In the genomic region with DNA sequence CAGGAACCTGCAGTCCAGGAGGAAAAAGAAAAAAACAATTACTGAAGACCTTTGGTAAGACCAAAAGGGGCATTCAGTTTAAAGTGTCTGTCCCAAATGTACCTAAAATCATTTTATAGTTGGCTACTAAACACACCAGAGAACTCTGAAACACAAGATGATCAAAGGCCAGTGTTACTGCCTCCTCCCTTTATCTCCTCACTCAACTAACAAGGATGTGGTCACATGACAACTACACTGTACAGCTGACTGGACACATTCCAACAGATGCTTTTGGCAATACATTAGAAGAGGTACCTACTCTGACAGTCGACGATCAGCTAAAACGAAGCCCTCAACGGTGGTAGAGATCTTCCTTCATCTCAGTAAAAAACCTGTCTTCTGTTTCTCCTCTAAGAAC, we compare ENCODE assay signal across 25 mouse cellular contexts.
DNase-seq lines count a peak whose midpoint lies in the region; ATAC-seq and TF ChIP-seq lines count a peak whose summit lies in the region.
"Had no signal": no experiment of that assay in that cellular context is flagged by ENCODE, and none has a peak within 500 bp of the region (broad histone marks: within the 10 kb centered on the region; RNA-seq: fewer than 3 reads in every experiment).

No protein-coding gene starts in this region.

- no peaks in the 10 kb centered on the region for H3K79me2 ChIP-seq in C2C12 (ENCODE audit: control insufficient read depth, insufficient read depth)

- H3K9me3 ChIP-seq in intestine, embryonic 16.5 days (ENCODE audit: control insufficient read depth, low read length), result no peaks in the 10 kb centered on the region
- no peaks in the 10 kb centered on the region for H3K9me3 ChIP-seq in intestine, embryonic 15.5 days
- H3K9me3 ChIP-seq in kidney, embryonic 14.5 days (ENCODE audit: control insufficient read depth, low read length), result no peaks in the 10 kb centered on the region
- H3K9me3 ChIP-seq: forebrain, embryonic 10.5 days; forebrain, embryonic 13.5 days; heart, embryonic 12.5 days; heart, embryonic 15.5 days; hindbrain, embryonic 10.5 days; hindbrain, embryonic 13.5 days had no signal

- WGBS in intestine, embryonic 16.5 days, result 70% methylated on average over 4 of the region's 4 CpGs
- WGBS in intestine, embryonic 15.5 days, result 84% methylated on average over 4 of the region's 4 CpGs
- WGBS in kidney, embryonic 14.5 days, result 74% methylated on average over 4 of the region's 4 CpGs

- no peaks in the 10 kb centered on the region for H3K4me1 ChIP-seq in intestine, embryonic 16.5 days (ENCODE audit: control insufficient read depth, insufficient read depth, low read length)
- no peaks in the 10 kb centered on the region for H3K4me1 ChIP-seq in intestine, embryonic 15.5 days (replicated peaks)
- H3K4me1 ChIP-seq in kidney, embryonic 14.5 days (ENCODE audit: control insufficient read depth, insufficient read depth, low read length), result no peaks in the 10 kb centered on the region
- H3K4me1 ChIP-seq: forebrain, embryonic 10.5 days; forebrain, embryonic 13.5 days; heart, embryonic 15.5 days; hindbrain, embryonic 10.5 days; hindbrain, embryonic 13.5 days had no signal

- ATAC-seq in intestine, embryonic 16.5 days, result 0 out of 2 replicates have a peak, but pooled peaks have one; percentile 31
- ATAC-seq in intestine, embryonic 15.5 days, result no peak
- ATAC-seq in kidney, embryonic 14.5 days (ENCODE audit: low FRiP score, low TSS enrichment), result 0 out of 2 replicates have a peak, but pooled peaks have one; percentile 9
- no peak for ATAC-seq in cerebellum, adult (ENCODE audit: insufficient number of reproducible peaks, low FRiP score, low TSS enrichment)
- ATAC-seq: activated CD4-positive, CD25-positive, alpha-beta regulatory T cell, adult 4 months; forebrain, embryonic 13.5 days; forebrain, embryonic 16.5 days had no signal

- no peak for DNase-seq in kidney, adult 8-10 months
- peak; percentile 28 for DNase-seq in kidney, postnatal 14 days
- DNase-seq in kidney, adult 11 months, result no peak
- DNase-seq: adrenal gland, adult 8-10 months; adrenal gland, postnatal 25 days; cerebellum, adult 18-20 months; cerebellum, adult 9-10 months; cerebellum, postnatal 14 days; gastrocnemius, postnatal 10 days; gastrocnemius, postnatal 36 days; heart, postnatal 10 days; heart, postnatal 36 days had no signal

- no peak overlapping the region for H3K9ac ChIP-seq in intestine, embryonic 16.5 days (ENCODE audit: low read depth, low read length)
- no peak overlapping the region for H3K9ac ChIP-seq in intestine, embryonic 15.5 days
- no peak overlapping the region for H3K9ac ChIP-seq in kidney, embryonic 14.5 days (ENCODE audit: low read depth, low read length)
- H3K9ac ChIP-seq: forebrain, embryonic 13.5 days; heart, embryonic 12.5 days; heart, embryonic 15.5 days; hindbrain, embryonic 13.5 days had no signal

- no peak overlapping the region for H3K4me2 ChIP-seq in intestine, embryonic 16.5 days (ENCODE audit: low read depth, low read length)
- no peak overlapping the region for H3K4me2 ChIP-seq in intestine, embryonic 15.5 days (replicated peaks)
- no peak overlapping the region for H3K4me2 ChIP-seq in kidney, embryonic 14.5 days (replicated peaks; ENCODE audit: low read depth, low read length)
- H3K4me2 ChIP-seq: forebrain, embryonic 13.5 days; heart, embryonic 12.5 days; heart, embryonic 15.5 days; hindbrain, embryonic 13.5 days had no signal

- H3K27me3 ChIP-seq in intestine, embryonic 16.5 days (replicated peaks; ENCODE audit: control insufficient read depth, insufficient read depth, low read length), result no peaks in the 10 kb centered on the region
- H3K27me3 ChIP-seq in intestine, embryonic 15.5 days (replicated peaks), result no peaks in the 10 kb centered on the region
- no peaks in the 10 kb centered on the region for H3K27me3 ChIP-seq in kidney, embryonic 14.5 days (ENCODE audit: control insufficient read depth, insufficient read depth, low read length)
- no peaks in the 10 kb centered on the region for H3K27me3 ChIP-seq in C2C12 (ENCODE audit: control insufficient read depth, insufficient read depth, insufficient read length)
- H3K27me3 ChIP-seq: forebrain, embryonic 13.5 days; heart, embryonic 12.5 days; heart, embryonic 15.5 days; hindbrain, embryonic 13.5 days had no signal

- H3K79me3 ChIP-seq in C2C12 (ENCODE audit: low read depth), result no peaks in the 10 kb centered on the region

- H3K4me3 ChIP-seq in intestine, embryonic 16.5 days (ENCODE audit: low read length), result no peak overlapping the region
- no peak overlapping the region for H3K4me3 ChIP-seq in intestine, embryonic 15.5 days (replicated peaks)
- H3K4me3 ChIP-seq in kidney, embryonic 14.5 days (ENCODE audit: low read length), result no peak overlapping the region
- no peak overlapping the region for H3K4me3 ChIP-seq in C2C12 (ENCODE audit: insufficient read depth, poor library complexity, severe bottlenecking)
- H3K4me3 ChIP-seq: forebrain, embryonic 10.5 days; forebrain, embryonic 13.5 days; heart, embryonic 12.5 days; heart, embryonic 15.5 days; hindbrain, embryonic 10.5 days; hindbrain, embryonic 13.5 days had no signal

- TF ChIP-seq CTCF in C2C12 (IDR thresholded peaks at IDR 0.05; ENCODE audit: control insufficient read depth, insufficient read depth, insufficient read length), result no peak

- no peak overlapping the region for H3ac ChIP-seq in C2C12 (ENCODE audit: control insufficient read depth, insufficient read length, low read depth)

- 0 out of 2 replicates have a peak, but pooled peaks cover 2% of the 10 kb centered on the region for H3K36me3 ChIP-seq in intestine, embryonic 16.5 days (ENCODE audit: control insufficient read depth, insufficient read depth, low read length)
- H3K36me3 ChIP-seq in intestine, embryonic 15.5 days, result peaks cover 11% of the 10 kb centered on the region
- peaks cover 78% of the 10 kb centered on the region for H3K36me3 ChIP-seq in kidney, embryonic 14.5 days (ENCODE audit: control insufficient read depth, insufficient read depth, low read length)
- peaks cover 71% of the 10 kb centered on the region for H3K36me3 ChIP-seq in C2C12 (ENCODE audit: control insufficient read depth, insufficient read depth)

- no peak overlapping the region for H3K27ac ChIP-seq in intestine, embryonic 16.5 days (ENCODE audit: low read length)
- no peak overlapping the region for H3K27ac ChIP-seq in intestine, embryonic 15.5 days
- no peak overlapping the region for H3K27ac ChIP-seq in kidney, embryonic 14.5 days (ENCODE audit: low read depth, low read length)
- H3K27ac ChIP-seq: forebrain, embryonic 10.5 days; forebrain, embryonic 13.5 days; heart, embryonic 15.5 days; hindbrain, embryonic 10.5 days; hindbrain, embryonic 13.5 days had no signal

TF ChIP-seq in C2C12, 6 proteins besides CTCF, POLR2A, EP300 and RAD21:
- TF ChIP-seq USF1 (IDR thresholded peaks at IDR 0.05; ENCODE audit: low read depth) (peak; percentile 18), MYOD1 (IDR thresholded peaks at IDR 0.05; ENCODE audit: control insufficient read depth, insufficient read length, low read depth) (no peak)

Comparison
In these comparisons a context has a peak if more than half of its experiments do, and no peak if none do; other contexts are left out.
1. ATAC-seq: peak in intestine, embryonic 16.5 days (single experiment) and kidney, embryonic 14.5 days (single experiment); none in intestine, embryonic 15.5 days (single experiment) and cerebellum, adult (single experiment).